Mouse (Mus musculus) layer of hippocampus, postnatal 14 days (tissue): ENCODE measurements at regions not wholly inside any gene's neighbourhood (a gene's known extent, or its start where the extent isn't known, plus 50 kb on each side); places are given as distances from the start of the nearest gene placed in this dataset.

Source experiments
- DNase-seq, 2 experiments: peaks; one replicate each; pipeline ENCODE4 v3.0.0; 2021 to 2022; ENCODE audit warnings: low spot score in 2 of 2, mixed read lengths in 1 of 2

DNA sequence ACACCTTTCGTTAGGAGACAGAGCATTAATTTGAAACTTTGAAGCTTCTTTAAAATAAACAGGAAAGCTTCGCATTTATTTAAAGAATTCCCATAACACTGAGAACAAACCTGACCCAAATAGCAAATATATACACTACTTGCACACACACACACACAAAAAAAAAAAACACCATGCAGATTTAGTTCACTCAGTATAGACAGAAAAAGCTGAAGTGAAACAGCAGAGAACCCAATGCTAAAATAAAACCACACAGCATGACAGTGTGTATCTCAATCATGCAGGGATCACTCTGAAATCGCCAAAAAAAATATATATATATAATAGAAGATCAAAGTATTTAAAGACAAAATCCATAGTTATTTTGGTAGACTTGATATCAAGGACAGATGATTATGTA lies 54.1 kb upstream of the Gda start:
- DNase-seq = no peak

DNA sequence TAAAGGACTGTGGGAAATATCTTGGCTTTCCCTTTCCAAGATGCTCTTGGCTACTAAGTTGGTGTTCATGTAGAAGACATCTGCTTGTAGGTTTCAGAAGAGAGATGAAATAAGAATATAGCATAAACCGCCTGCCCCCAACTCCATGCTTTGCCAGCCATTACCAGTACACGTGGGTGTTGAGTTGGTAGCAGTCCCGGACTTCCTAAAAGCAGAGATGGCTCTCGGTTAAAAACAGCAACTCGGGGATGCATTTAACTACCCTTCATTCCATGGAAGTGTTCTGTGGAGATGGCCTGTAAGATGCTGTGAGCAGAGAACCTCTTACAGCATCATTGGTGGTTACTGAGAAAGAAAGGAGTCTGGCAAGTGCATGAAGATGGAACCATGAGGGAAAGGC lies 52.6 kb upstream of the Gda start:
- DNase-seq = peak; percentile 7 to 71
